Mouse (Mus musculus) G1E (cell line): ENCODE data around the gene Cd28. TPM values are rescaled to one million over a fixed set of nuclear protein-coding genes. Genes with fewer than 3 reads are reported as not detected.

Source experiments
- ATAC-seq: 2 replicates; pipeline ENCODE4 v1.8.0; 2016; ENCODE audit warnings: mild to moderate bottlenecking; ENCODE audit not compliant: insufficient number of reproducible peaks, poor library complexity, low FRiP score, severe bottlenecking; ENCODE audit errors: extremely low read depth
- DNase-seq: peaks from one replicate; pipeline ENCODE4 v3.0.0; 2012; ENCODE audit warnings: low spot score
- H3K27me3 ChIP-seq: 2 replicates; pipeline ENCODE4 v1.6.1; 2012; ENCODE audit warnings: mild to moderate bottlenecking, low read length, inconsistent platforms; ENCODE audit not compliant: insufficient read depth
- H3K36me3 ChIP-seq: replicated peaks from 2 replicates; pipeline ENCODE3; 2012; ENCODE audit warnings: mild to moderate bottlenecking, inconsistent platforms
- H3K4me1 ChIP-seq: 2 replicates; pipeline ENCODE4 v1.6.1; 2012; ENCODE audit warnings: low read depth, low read length, inconsistent platforms, mixed read lengths; ENCODE audit not compliant: insufficient read depth
- H3K4me3 ChIP-seq: 2 replicates; pipeline ENCODE4 v1.5.1; 2012; ENCODE audit warnings: low read depth, mild to moderate bottlenecking, inconsistent platforms, low read length, moderate library complexity, mixed read lengths
- H3K9me3 ChIP-seq: replicated peaks from 2 replicates; pipeline ENCODE4 v1.6.1; 2012; ENCODE audit warnings: inconsistent platforms
- CTCF ChIP-seq: IDR thresholded peaks from 2 replicates; pipeline ENCODE4 v1.5.1; 2012; ENCODE audit warnings: low read depth, low read length, inconsistent platforms, mixed read lengths
- GATA1 ChIP-seq: IDR thresholded peaks from 2 replicates; pipeline ENCODE4 v1.6.1; 2012; ENCODE audit warnings: borderline replicate concordance, low read length, inconsistent platforms, mixed read lengths
- GATA2 ChIP-seq: IDR thresholded peaks from 2 replicates; pipeline ENCODE4 v1.6.1; 2012; ENCODE audit warnings: low read depth, low read length, inconsistent platforms, borderline replicate concordance
- POLR2AphosphoS5 ChIP-seq: IDR thresholded peaks from 2 replicates; pipeline ENCODE4 v1.6.1; 2012; ENCODE audit warnings: low read depth, low read length, inconsistent platforms; ENCODE audit not compliant: insufficient replicate concordance
- TAL1 ChIP-seq: conservative IDR thresholded peaks from 2 replicates; pipeline ENCODE4 v1.6.1; 2012; ENCODE audit warnings: low read depth, low read length, inconsistent platforms, mixed read lengths
- polyA plus RNA-seq: library from polyadenylated mRNA; stranded (reverse); fragments of >175 nt; gene quantifications from 2 replicates; pipeline ENCODE4 v1.2.3, GENCODE M21; 2012
- total RNA-seq, 2 experiments: library from RNA; stranded (forward) in 1 of 2; stranded (reverse) in 1 of 2; fragments of 200-1000 nt in 1 of 2; fragments of >200 nt in 1 of 2; fragmentation: Nextera tagmentation in 1 of 2; gene quantifications; 2 replicates each; pipeline ENCODE4 v1.2.3; 2014 to 2017

The Cd28 gene
- total and polyA plus RNA-seq, 3 experiments: 0.27 TPM; not detected in 2

GRCm38 (mm10) chr1:60762451-60762850, 45.9 kb downstream of the Cd28 start:
- Histone ChIP-seq H3K36me3 (no peaks in the 10 kb centered on the region), H3K4me1 (no peaks in the 10 kb centered on the region), H3K27me3 (peaks cover 4% of the 10 kb centered on the region; the same call in 1 of the 2 replicates), H3K4me3 (no peak overlapping the region), H3K9me3 (no peaks in the 10 kb centered on the region)
- DNase-seq (no peak), ATAC-seq (no peak)
- TF ChIP-seq GATA2 (no peak), CTCF (no peak), POLR2AphosphoS5 (no peak), TAL1 (no peak), GATA1 (no peak)

GRCm38 (mm10) chr1:60762916-60763315, 46.3 kb downstream of the Cd28 start:
- ATAC-seq: no peak
- Histone ChIP-seq H3K36me3 (no peaks in the 10 kb centered on the region), H3K4me1 (no peaks in the 10 kb centered on the region), H3K4me3 (no peak overlapping the region), H3K27me3 (peaks cover 4% of the 10 kb centered on the region; the same call in 1 of the 2 replicates), H3K9me3 (no peaks in the 10 kb centered on the region)
- TF ChIP-seq POLR2AphosphoS5 (no peak), GATA1 (no peak), GATA2 (no peak), CTCF (no peak), TAL1 (no peak)
- DNase-seq: no peak

GRCm38 (mm10) chr1:60771771-60772170, 55.2 kb downstream of the Cd28 start:
- ATAC-seq (no peak), DNase-seq (no peak)
- Histone ChIP-seq H3K4me1 (no peaks in the 10 kb centered on the region), H3K9me3 (no peaks in the 10 kb centered on the region), H3K4me3 (no peak overlapping the region), H3K36me3 (no peaks in the 10 kb centered on the region), H3K27me3 (peaks cover 3% of the 10 kb centered on the region)
- no peak for TF ChIP-seq GATA2
- TF ChIP-seq CTCF: no peak
- TF ChIP-seq TAL1: no peak
- TF ChIP-seq POLR2AphosphoS5: no peak
- no peak for TF ChIP-seq GATA1

GRCm38 (mm10) chr1:60773231-60773630, 56.6 kb downstream of the Cd28 start:
- H3K4me1 ChIP-seq: no peaks in the 10 kb centered on the region
- no peak for ATAC-seq
- no peak overlapping the region for H3K4me3 ChIP-seq
- no peak for DNase-seq
- H3K27me3 ChIP-seq: peaks cover 3% of the 10 kb centered on the region
- H3K36me3 ChIP-seq: no peaks in the 10 kb centered on the region
- TF ChIP-seq POLR2AphosphoS5 (no peak), CTCF (no peak), GATA1 (no peak), TAL1 (no peak), GATA2 (no peak)
- H3K9me3 ChIP-seq: no peaks in the 10 kb centered on the region

GRCm38 (mm10) chr1:60776166-60776565, 59.6 kb downstream of the Cd28 start:
- no peak for ATAC-seq
- Histone ChIP-seq H3K4me3 (no peak overlapping the region), H3K27me3 (peaks cover 3% of the 10 kb centered on the region; the same call in 1 of the 2 replicates), H3K36me3 (no peaks in the 10 kb centered on the region), H3K9me3 (no peaks in the 10 kb centered on the region), H3K4me1 (no peaks in the 10 kb centered on the region)
- DNase-seq: no peak
- TF ChIP-seq TAL1 (no peak), CTCF (no peak), GATA1 (no peak), GATA2 (no peak), POLR2AphosphoS5 (no peak)

- no peaks in the 10 kb centered on the region for H3K4me1 ChIP-seq
- TF ChIP-seq CTCF (no peak), GATA2 (no peak), POLR2AphosphoS5 (no peak), TAL1 (no peak), GATA1 (no peak)
- ATAC-seq: no peak
- H3K36me3 ChIP-seq: no peaks in the 10 kb centered on the region
- H3K27me3 ChIP-seq: peaks cover 3% of the 10 kb centered on the region; the same call in 1 of the 2 replicates
- DNase-seq: no peak
- H3K9me3 ChIP-seq: no peaks in the 10 kb centered on the region
- no peak overlapping the region for H3K4me3 ChIP-seq
Observed at GRCm38 (mm10) chr1:60776906-60777305, 60.3 kb downstream of the Cd28 start.
